Mouse (Mus musculus): ENCODE measurements around the gene Rundc3a. TPM values are rescaled to one million over a fixed set of nuclear protein-coding genes. Genes with fewer than 3 reads are reported as not detected.
"Not testable (repeated sequence)": the region's sequence is repeated elsewhere in the genome, so short reads cannot be mapped to it uniquely, and the experiment has no call there.

The Rundc3a gene
- total RNA-seq, 2 experiments from 2014 or later, result not detected

DNA sequence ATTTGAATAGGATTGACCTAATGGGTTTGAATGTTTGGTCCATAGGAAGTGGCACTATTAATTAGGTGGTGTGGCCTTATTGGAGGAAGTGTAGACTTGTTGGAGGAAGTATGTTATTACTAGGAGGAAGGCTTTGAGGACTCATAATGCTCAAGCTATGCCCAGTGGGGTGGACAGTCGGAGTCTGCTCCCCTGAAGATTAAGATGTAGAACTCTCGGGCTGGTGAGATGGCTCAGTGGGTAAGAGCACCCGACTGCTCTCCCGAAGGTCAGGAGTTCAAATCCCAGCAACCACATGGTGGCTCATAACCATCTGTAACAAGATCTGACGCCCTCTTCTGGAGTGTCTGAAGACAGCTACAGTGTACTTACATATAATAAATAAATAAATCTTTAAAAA, 3.8 kb upstream of the Rundc3a start:
- not testable (repeated sequence) for ATAC-seq (replicated peaks; ENCODE audit: poor library complexity)

DNA sequence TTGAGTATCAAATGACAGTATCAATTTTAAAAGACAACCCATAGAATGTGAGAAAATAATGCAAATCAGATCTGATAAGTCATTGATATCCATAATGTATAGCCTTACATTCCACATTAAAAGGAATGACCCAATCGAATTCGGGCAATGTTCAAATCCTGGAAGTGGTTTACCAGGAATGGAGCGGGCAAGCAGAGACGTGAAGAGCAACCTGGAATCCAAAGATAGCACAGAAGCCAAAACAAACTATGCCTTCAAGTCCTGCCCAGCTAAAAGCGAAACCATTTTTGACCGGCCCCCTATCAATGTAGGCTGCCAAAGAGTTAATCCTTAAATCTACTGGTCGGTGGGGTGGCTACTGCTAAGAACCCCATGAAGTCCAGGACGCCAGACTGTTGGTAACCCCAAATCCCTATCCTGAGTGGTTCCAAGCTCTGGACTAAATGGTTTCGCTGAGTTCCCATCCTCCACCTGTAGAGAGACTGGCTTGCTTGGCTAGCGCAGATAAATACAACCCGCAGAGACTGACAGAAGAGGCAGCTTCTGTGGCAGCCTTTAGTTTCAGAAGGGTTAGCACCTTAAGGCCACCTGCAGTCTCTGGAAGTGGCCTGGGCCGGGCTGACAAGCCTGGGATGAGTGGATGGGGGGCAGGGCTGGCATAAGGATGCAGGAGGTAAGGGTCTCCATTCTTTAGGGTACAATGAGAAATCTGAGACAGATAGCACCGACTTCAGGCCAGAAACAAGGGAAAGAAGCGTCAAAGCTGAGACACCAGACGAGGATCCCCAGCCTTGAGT, 564 bp upstream of the Rundc3a start:
- no peak for ATAC-seq (replicated peaks; ENCODE audit: poor library complexity)

DNA sequence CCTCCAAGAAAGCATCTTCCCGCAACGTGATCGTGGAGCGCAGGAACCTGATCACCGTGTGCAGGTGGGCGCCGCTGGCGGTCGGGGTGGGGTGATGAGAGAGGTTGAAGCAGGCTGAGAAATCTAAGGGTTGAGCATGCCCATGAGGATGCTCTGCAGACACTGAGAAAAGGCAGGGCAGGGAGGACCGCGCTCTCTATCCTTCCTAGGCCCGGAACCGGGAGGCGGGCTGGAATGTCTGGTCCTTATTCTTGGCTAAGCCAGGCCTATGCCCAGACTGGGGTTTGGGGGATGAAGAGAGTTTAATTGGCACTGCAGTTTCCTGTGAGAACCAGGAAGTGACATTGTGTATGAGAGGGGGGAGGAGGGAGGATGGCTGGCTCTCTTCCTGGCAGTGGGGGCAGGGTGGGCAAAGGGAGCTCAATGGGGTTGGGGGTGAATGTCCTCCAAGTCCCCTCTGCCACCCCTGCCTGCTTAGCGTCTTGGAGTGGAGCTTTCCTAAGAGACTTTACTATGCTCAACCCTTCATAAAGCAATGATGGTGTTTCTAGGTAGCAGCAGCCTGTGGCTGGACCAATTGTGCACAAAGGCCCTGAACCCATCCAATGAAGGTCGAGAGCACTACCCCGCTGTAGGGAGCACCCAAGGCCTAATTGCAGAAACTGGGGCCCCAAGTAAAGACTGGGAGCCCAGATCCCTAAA, 667 bp downstream of the Rundc3a start:
- ATAC-seq (replicated peaks; ENCODE audit: poor library complexity), result no peak

DNA sequence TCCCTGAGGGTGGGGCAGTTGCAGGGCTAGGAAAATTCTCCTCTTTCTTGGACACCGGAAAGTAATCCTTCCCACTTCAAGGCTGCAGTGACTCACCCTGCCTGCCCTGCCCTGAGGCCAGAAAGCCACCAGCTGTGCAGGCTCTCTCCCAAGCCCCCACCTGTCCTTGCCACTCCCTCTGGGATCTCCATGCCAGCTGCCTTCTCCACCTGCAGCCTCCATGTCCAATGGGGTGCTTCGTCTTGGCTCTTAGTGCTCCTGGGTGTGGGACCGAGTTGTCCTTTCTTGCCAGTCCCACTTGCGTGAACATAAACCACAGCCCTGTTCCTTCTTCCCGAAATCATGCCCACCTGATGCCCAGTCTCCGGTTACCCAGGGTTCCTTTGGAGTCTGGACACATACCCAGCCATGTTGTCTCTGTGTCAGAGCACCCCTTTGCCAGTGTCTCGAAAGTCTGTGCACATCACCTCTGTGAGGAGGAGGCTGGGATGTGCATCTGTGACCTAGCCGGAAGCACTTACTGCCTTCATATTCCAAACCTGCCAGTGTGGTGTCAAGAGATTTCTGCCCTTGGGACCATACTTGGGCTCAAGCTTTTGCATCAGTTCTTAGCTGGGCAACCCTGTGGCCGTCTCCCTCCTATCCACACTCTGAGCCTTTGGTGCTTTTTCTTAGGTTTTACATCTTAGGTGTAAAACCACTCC, 1.4 kb downstream of the Rundc3a start:
- ATAC-seq (replicated peaks; ENCODE audit: poor library complexity), result no peak

DNA sequence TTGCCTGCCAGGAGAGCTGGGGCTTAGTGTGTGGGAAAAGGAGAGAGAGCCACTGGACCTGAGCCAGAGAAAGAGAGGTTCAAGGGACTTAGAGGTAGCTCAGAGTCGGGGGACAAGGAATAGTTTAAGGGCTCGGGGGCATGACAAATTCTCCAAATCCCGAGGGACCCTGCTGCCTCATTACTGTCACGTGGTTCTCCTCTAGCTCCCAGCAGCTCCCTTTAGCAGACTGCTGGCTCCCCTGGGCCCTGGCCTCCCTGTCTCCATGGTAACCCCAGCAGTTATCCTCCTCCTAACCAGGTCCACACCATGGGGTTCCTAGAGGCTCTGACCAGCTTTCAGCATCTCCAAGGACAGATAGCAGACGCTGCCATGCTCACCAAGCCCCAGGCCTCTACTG, 2.0 kb downstream of the Rundc3a start:
- ATAC-seq (replicated peaks; ENCODE audit: poor library complexity), result no peak

DNA sequence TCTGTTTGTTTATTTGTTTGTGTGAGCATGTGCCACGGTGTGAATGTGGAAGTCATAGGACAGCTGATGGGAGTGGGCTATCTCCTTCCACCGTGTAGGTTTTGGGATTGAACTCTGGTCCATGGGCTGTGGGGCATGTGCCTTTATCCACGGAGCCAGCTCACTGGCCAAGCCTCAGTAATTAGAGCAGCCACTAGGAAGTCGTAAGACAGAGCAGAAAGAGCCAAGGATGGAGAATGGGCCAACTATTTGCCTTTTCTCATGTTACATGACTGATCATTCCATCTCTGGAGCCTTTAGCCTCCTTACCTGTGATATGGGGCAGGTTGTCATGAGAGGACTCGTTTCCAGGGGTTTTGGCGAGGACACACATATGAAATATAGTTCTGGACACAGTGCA, 3.1 kb downstream of the Rundc3a start:
- no peak for ATAC-seq (replicated peaks; ENCODE audit: poor library complexity)

DNA sequence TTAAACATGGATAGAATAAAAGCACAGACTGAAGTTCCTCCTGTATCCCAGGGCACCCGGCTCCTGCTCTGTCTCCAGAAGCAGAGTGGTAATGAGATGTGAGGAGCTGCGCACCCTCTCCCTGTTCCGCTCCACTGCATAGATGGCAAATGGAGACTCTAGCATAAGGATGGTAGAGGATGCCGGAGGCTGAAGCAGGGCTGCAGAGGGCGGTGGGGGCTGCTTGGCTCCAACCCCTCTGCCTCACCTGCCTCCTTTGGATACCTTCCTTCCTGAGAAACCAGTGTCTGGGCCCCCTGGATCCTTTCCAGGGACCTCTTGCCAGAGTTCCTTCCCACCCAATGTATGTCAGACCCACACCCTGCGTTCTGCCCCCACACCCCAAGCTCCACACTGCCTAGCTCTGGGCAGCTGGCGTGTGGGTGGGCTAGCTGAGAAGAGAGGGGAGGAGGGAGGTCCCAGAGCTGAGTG, 3.5 kb downstream of the Rundc3a start:
- ATAC-seq (replicated peaks; ENCODE audit: poor library complexity), result no peak

DNA sequence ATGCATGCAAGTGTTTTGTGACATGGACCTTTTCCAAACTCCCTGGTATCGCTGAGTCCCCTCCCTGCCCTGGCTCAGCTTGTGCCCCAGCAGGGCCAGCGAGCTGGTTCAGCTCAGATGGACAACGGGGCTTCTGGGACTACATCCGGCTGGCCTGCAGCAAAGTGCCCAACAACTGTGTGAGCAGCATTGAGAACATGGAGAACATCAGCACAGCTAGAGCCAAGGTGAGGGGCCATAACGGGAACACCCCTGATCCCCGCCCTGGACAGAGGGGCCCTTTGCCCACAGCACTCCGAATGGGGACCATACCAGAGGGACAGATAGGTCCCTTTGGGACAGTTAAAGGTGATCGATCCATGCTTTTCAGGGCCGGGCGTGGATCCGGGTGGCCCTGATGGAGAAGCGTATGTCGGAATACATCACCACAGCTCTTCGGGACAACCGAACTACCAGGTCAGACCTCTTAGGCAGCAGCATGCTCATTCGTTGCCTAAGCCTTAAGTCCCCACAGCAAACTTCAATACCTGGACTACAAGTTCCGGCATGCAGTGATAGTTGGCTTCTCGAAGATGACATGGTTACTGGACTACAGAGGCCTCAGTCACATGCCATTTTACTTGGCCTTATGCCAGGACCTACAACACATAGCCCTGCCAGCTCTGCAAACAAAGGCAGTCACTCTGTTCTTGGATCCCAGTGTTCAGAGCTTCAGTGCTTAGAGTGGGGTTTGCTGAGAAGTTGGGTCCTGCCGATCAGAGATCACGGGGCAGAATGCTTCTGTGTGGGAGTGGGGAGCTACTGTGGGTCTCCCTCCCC, 5.0 kb downstream of the Rundc3a start:
- ATAC-seq (replicated peaks; ENCODE audit: poor library complexity), result no peak

DNA sequence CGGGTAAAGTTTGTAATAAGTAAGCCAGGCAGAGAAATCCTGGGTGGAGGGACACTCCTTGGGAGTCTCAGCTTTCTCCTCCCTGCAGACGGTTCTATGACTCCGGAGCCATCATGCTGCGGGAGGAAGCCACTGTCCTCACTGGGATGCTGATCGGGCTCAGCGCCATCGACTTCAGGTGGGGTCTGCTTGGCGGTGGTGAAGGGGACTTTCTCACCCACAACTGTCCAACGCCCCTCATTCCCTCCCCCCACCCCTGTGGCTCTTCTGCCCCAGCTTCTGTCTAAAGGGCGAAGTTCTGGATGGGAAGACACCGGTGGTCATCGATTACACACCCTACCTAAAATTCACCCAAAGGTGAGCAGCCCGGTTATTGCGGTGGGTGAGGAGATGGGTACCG, 5.9 kb downstream of the Rundc3a start:
- no peak for ATAC-seq (replicated peaks; ENCODE audit: poor library complexity)

DNA sequence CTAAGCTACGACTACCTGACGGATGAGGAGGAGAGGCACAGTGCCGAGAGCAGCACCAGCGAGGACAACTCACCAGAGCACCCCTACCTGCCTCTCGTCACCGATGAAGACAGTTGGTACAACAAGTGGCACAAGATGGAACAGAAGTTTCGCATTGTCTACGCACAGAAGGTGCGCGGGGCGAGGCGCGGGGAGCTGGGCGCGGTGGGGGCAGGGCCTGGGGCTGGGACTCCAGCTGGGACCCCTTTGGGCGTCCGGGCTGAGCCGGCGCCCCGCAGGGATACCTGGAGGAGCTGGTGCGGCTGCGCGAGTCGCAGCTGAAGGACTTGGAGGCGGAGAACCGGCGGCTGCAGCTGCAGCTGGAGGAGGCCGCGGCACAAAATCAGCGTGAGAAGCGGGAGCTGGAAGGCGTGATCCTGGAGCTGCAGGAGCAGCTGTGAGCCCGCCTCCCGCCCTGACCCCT, 6.4 kb downstream of the Rundc3a start:
- no peak for ATAC-seq (replicated peaks; ENCODE audit: poor library complexity)

DNA sequence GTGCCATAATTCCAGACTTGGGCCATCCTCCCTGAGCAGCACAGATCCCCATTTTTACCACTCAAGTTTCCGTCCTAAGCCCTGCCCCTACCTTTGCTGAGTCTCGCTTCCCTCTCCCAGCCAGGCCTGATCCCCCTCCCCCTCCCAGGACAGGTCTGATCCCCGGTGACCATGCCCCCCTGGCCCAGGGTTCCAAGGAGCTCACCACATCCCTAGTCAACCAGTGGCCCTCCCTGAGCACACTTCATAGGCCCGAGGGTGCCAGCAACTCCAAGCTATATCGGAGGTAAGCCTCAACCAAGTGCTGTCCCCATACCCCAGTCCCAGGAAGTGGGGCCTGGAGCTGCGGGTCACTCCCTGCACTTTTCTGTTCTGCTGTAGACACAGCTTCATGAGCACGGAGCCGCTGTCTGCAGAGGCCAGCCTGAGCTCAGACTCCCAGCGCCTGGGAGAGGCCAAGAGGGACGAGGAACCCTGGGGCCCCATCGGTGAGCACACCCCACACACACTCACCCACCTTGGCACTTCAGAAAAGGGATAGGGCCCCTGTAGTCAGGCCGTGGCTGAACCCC, 7.4 kb downstream of the Rundc3a start:
- no peak for ATAC-seq (replicated peaks; ENCODE audit: poor library complexity)

DNA sequence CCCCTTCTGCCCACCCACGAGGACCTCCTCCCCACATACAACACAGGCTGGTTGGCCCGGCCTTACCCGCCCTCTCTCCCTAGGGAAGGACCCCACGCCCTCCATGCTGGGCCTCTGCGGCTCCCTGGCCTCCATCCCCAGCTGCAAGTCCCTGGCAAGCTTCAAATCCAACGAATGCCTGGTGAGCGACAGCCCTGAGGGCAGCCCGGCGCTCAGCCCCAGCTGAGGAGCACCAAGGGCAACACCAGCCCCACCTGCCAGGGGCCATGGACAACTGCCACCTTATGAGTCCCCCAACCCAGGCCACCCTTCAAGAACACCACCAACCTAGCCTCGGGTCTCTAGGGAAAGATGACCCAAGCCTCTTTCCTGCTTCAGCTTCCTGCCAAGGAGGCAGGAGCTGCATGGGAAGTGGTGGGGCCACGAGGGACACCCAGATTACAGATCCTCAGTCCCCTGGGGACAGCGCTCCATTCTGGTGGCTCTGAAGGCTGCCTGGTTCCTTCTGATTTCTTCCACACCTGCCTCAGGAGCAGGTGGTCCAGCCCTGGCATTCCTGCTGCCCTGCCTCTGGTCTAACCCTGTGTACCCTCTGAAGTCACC, 8.8 kb downstream of the Rundc3a start:
- no peak for ATAC-seq (replicated peaks; ENCODE audit: poor library complexity)

DNA sequence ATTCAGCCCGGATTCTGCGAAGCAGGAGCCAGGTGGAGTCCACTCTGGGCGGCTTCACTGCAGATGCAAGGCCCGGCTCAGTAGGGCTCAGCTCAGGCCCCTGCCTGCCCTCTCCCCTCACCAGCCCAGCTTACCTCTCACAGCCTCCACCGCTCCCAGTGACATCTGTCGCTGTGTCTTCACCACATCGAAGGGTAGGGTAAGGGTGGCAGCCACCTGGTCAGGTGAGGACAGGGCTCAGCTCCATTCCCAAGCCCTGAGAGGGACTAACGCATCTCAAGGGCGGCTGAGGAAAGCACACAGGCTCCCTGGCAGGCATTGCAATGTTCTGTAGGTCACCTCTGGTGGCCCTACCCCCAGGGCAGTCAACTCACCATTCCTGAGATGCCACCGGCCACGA, 10.5 kb downstream of the Rundc3a start:
- ATAC-seq (replicated peaks; ENCODE audit: poor library complexity), result no peak

DNA sequence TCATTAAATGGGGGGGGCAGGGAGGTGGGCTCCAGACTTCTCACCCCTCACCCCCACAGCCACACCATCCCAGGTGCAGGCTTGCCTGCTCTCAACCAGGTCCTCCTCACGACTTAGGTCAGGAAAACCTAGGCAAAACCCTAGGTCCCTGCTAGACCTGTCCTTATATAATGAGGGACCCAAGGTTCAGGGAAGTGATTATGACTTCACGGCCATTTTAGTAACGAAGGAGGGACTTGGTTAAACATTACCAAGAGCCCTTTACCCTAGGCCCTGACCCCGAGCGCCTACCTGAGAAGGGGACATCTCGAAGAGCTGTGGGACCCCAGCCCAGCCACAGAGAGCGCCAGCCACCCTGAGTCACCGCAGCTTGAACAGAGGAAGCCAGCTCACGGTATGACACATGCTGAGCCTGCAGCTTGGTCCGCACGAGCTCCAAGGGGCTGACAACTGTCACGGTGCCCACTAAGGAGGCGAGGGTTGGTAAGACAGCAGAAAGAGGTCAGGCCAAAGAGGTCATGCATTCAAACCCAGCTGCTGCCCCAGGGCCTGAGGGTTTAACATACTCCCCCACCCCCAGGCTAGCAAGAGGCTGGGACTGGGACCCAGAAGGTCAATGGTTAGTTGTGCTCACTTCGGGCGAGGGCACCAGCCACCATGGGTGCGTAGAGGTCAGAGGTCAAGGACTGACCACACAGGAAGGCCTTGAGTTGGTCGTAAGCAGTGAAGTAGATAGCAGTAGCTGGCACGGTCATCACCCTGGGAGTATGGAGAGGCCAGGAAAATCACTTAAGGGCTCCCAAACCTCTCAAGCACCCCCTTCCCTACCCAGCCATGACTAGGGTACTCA, 11.2 kb downstream of the Rundc3a start:
- no peak for ATAC-seq (replicated peaks; ENCODE audit: poor library complexity)

DNA sequence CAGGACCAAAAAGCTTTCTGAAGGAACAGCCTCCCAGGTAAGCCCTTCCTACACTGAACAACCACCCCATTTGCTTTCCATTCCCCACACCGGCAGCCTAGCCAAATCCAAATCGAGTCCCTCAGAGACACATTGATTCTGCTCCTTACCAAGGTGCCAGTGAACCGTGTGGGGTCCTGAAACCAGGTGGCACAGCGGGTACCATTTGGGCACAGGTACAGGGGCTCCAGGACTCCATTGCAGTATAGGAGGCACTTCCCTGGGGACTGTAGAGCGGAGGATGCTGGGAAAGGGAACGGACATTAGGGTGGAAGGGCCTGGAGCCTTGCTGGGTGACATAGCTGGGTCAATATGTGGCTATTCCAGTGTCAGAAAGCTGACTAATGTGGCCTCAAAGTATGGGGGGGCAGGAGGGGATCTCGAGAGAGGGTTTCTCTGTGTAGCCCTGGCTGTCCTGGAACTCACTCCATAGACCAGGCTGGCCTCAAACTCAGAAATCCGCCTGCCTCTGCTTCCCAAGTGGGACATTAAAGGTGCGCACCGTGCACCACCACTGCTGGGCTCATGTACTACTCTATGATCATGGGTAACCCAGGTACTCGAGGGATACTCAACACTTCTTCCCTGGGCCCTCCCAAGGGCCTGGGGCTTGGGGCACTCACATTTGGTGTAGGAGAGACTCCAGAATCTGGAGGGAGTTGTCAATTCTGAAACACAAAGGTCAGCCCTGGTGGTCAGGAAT, 12.5 kb downstream of the Rundc3a start:
- ATAC-seq (replicated peaks; ENCODE audit: poor library complexity), result no peak

DNA sequence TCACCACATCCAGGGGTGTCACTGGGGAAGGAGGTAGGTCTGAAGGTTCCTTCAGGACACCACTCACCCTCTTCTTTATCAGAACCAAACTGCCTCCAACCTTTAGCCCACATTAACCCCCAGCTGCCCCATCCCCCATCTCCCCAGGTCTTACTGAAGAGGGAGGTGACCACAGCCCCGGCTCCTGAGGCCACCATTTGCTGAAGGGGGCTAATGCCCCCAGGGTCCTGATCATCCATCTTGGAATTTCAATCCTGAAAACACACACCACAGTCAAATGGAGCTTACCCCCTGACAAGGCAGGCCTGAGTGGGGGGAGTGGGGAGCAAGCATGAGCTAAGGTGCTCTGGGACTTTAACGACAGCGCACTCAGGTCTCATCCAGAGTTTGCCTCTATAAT, 13.2 kb downstream of the Rundc3a start:
- ATAC-seq (replicated peaks; ENCODE audit: poor library complexity), result no peak

DNA sequence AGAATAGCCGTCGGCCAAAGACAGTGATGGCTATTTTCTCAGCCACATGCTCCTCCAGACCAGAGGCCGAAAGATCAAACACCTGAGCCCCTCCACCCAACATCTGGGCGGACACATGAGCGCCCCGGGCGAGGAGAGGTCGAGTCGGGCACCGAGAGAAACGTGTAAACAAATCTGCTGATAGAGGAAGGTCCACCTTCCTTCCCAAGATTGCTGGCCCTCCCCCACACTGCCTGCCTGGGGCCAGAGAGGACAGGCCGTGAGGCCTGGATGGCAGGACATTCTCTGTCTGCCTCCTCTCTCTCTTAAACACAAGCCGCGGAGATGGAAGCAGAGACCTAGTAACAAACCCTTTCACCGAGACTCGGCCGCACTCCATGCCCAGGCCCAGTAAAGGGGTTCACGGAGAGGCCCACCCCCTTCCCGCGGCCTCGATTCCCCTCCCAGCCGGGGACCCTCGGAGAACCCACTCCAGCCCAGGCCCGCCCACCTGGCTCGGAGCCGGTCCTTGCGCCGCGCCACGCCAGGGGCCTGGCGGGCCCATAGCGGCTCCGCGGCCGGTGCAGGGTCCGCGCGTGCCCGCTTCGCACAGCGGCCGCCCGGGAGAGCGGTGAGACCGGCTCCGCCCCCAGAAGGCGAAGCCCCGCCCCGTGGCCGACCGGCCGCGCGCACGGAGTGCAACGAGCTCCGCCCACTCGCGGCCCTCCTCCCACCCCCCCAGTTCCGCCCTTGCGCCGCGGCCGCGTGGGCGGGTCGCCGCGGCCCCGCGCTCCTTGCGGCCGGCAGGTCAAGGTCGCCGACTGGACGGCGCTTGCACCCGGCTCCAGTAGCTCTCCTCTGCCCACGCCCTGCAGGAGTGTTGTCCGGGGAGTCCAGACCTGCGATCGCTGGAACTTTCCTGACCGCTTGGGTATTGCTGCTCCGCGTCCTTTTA, 14.0 kb downstream of the Rundc3a start:
- ATAC-seq (replicated peaks; ENCODE audit: poor library complexity), result peak; percentile 65
